In genomic region chr15:94478706-94479105, GRCm38 (mm10) we compare ENCODE assay signal across 1 mouse cellular context.
A peak's percentile ranks its signal among the peaks of the same experiment; 100 is the strongest.
TF ChIP-seq lines count a peak whose summit lies in the region.

No protein-coding gene starts in this region.

TF ChIP-seq in MEL, 35 proteins besides CTCF, POLR2A, EP300 and RAD21 (continued from another document):
- no peak for TF ChIP-seq CHD1 (IDR thresholded peaks at IDR 0.05; ENCODE audit: low read depth, low read length)
- no peak for TF ChIP-seq HCFC1 (IDR thresholded peaks at IDR 0.05; ENCODE audit: low read depth, low read length)
- TF ChIP-seq JUND (IDR thresholded peaks at IDR 0.05; ENCODE audit: low read depth, low read length), result 0 out of 2 replicates have a peak, but pooled peaks have one; percentile 66
- peak; percentile 51; the same call in 1 of the 2 replicates for TF ChIP-seq ELF1 (IDR thresholded peaks at IDR 0.05; ENCODE audit: low read depth, low read length)
- TF ChIP-seq E2F4 (IDR thresholded peaks at IDR 0.05; ENCODE audit: borderline replicate concordance, low read depth, low read length), result 0 out of 2 replicates have a peak, but pooled peaks have one; percentile 35
- TF ChIP-seq RCOR1 (IDR thresholded peaks at IDR 0.05; ENCODE audit: low read depth, low read length), result peak; percentile 90; the same call in 1 of the 2 replicates
- TF ChIP-seq GATA1 (IDR thresholded peaks at IDR 0.05; ENCODE audit: low read depth, low read length), result peak; percentile 86
- TF ChIP-seq SMC3 (IDR thresholded peaks at IDR 0.05; ENCODE audit: low read depth, low read length), result no peak
- TF ChIP-seq SIN3A (IDR thresholded peaks at IDR 0.05; ENCODE audit: low read length), result peak; percentile 90
- 0 out of 2 replicates have a peak, but pooled peaks have one; percentile 7 for TF ChIP-seq ZKSCAN1 (IDR thresholded peaks at IDR 0.05; ENCODE audit: low read depth, low read length)
- 0 out of 2 replicates have a peak, but pooled peaks have one; percentile 40 for TF ChIP-seq NELFE (IDR thresholded peaks at IDR 0.05; ENCODE audit: low read depth, low read length)
- no peak for TF ChIP-seq ZMIZ1 (IDR thresholded peaks at IDR 0.05; ENCODE audit: low read depth, low read length)
- peak; percentile 93 for TF ChIP-seq ZNF384 (IDR thresholded peaks at IDR 0.05; ENCODE audit: low read depth, low read length)
- TF ChIP-seq MYB (IDR thresholded peaks at IDR 0.05; ENCODE audit: low read depth, low read length), result peak; percentile 97
- TF ChIP-seq MYC (IDR thresholded peaks at IDR 0.05; ENCODE audit: low read depth, low read length), result peak; percentile 56; the same call in 1 of the 2 replicates
